Mouse (Mus musculus) MEL (cell line): Measurements from ENCODE around the gene Hist1h2bh. TPM values are rescaled to one million over a fixed set of nuclear protein-coding genes. Genes with fewer than 3 reads are reported as not detected.

Experiments used
- DNase-seq: peaks from one replicate; pipeline ENCODE4 v3.0.0; 2011; ENCODE audit warnings: low read depth, low spot score
- H3K27ac ChIP-seq: 2 replicates; pipeline ENCODE4 v1.5.1; 2012; ENCODE audit warnings: low read depth, mild to moderate bottlenecking, control low read depth, low read length, moderate library complexity; ENCODE audit not compliant: control insufficient read depth
- H3K27me3 ChIP-seq, 2 experiments: fragments of 150-350 bp in 1 of 2; sonication (generic) in 1 of 2; 2 replicates each; pipeline ENCODE4 v1.6.1; 2012; ENCODE audit warnings: low read length in 2 of 2, mild to moderate bottlenecking in 2 of 2, improper control_type of control experiment in 1 of 2, moderate library complexity in 1 of 2; ENCODE audit not compliant: insufficient read depth in 2 of 2, control insufficient read depth in 1 of 2
- H3K36me3 ChIP-seq, 2 experiments: 2 replicates each; pipeline ENCODE4 v1.6.1; 2012 to 2014; ENCODE audit warnings: low read length in 2 of 2, improper control_type of control experiment in 1 of 2, inconsistent platforms in 1 of 2, mild to moderate bottlenecking in 1 of 2; ENCODE audit not compliant: insufficient read depth in 2 of 2, control insufficient read depth in 1 of 2
- H3K4me1 ChIP-seq, 2 experiments: fragments of 150-350 bp in 1 of 2; sonication (generic) in 1 of 2; 2 replicates each; pipeline ENCODE4 v1.6.1; 2012; ENCODE audit warnings: low read length in 2 of 2, improper control_type of control experiment in 1 of 2, mild to moderate bottlenecking in 1 of 2; ENCODE audit not compliant: insufficient read depth in 2 of 2, control insufficient read depth in 1 of 2
- H3K4me3 ChIP-seq, 2 experiments: fragments of 150-350 bp in 1 of 2; sonication (generic) in 1 of 2; 2 replicates each; pipeline ENCODE4 v1.5.1; 2012; ENCODE audit warnings: low read depth in 2 of 2, low read length in 2 of 2, mild to moderate bottlenecking in 2 of 2, moderate library complexity in 2 of 2, control low read depth in 1 of 2, improper control_type of control experiment in 1 of 2; ENCODE audit not compliant: control insufficient read depth in 1 of 2, insufficient read depth in 1 of 2
- H3K79me2 ChIP-seq: 2 replicates; pipeline ENCODE4 v1.6.1; 2012; ENCODE audit warnings: mild to moderate bottlenecking, low read length, moderate library complexity; ENCODE audit not compliant: control insufficient read depth, poor library complexity, insufficient read depth
- H3K9ac ChIP-seq: 2 replicates; pipeline ENCODE4 v1.6.1; 2012; ENCODE audit warnings: low read depth, mild to moderate bottlenecking, control low read depth, low read length, moderate library complexity; ENCODE audit not compliant: control insufficient read depth, poor library complexity, severe bottlenecking
- H3K9me3 ChIP-seq: fragments of 150-350 bp; sonication (generic); replicated peaks from 2 replicates; pipeline ENCODE4 v1.6.1; 2012; ENCODE audit warnings: mild to moderate bottlenecking, low read length, improper control_type of control experiment, moderate library complexity; ENCODE audit not compliant: insufficient read depth
- EP300 ChIP-seq, 2 experiments: IDR thresholded peaks; 2 replicates each; pipeline ENCODE4 v1.6.1; 2011; ENCODE audit warnings: improper control_type of control experiment in 2 of 2, low read length in 2 of 2, low read depth in 1 of 2, mild to moderate bottlenecking in 1 of 2
- ETS1 ChIP-seq: IDR thresholded peaks from 2 replicates; pipeline ENCODE4 v1.6.1; 2012; ENCODE audit warnings: low read depth, mild to moderate bottlenecking, inconsistent platforms, low read length, improper control_type of control experiment, moderate library complexity
- GATA1 ChIP-seq: IDR thresholded peaks from 2 replicates; pipeline ENCODE4 v1.6.1; 2011; ENCODE audit warnings: low read depth, low read length, improper control_type of control experiment
- MYB ChIP-seq: IDR thresholded peaks from 2 replicates; pipeline ENCODE4 v1.6.1; 2011; ENCODE audit warnings: mild to moderate bottlenecking, low read depth, low read length, improper control_type of control experiment
- SIN3A ChIP-seq: IDR thresholded peaks from 2 replicates; pipeline ENCODE4 v1.6.1; 2012; ENCODE audit warnings: low read length, improper control_type of control experiment, inconsistent platforms
- TAL1 ChIP-seq: IDR thresholded peaks from 2 replicates; pipeline ENCODE4 v1.6.1; 2012; ENCODE audit warnings: mild to moderate bottlenecking, inconsistent platforms, low read length, moderate library complexity, mixed read lengths
- TBP ChIP-seq: IDR thresholded peaks from 2 replicates; pipeline ENCODE4 v1.8.0; 2011; ENCODE audit warnings: low read depth, low read length, improper control_type of control experiment
- UBTF ChIP-seq: IDR thresholded peaks from 2 replicates; pipeline ENCODE4 v1.6.1; 2012; ENCODE audit warnings: low read depth, mild to moderate bottlenecking, inconsistent platforms, low read length, improper control_type of control experiment, moderate library complexity, borderline replicate concordance; ENCODE audit not compliant: insufficient read depth
- ZMIZ1 ChIP-seq: IDR thresholded peaks from 2 replicates; pipeline ENCODE4 v1.6.1; 2012; ENCODE audit warnings: low read depth, mild to moderate bottlenecking, inconsistent platforms, low read length, improper control_type of control experiment, moderate library complexity
- polyA plus RNA-seq, 2 experiments: library from polyadenylated mRNA; stranded (reverse) in 1 of 2; unstranded in 1 of 2; fragments of >175 nt in 1 of 2; fragments of >200 nt in 1 of 2; gene quantifications; 2 replicates each; pipeline versions ENCODE4 v1.2.1 to v1.2.4; 2012; ENCODE audit warnings: low replicate concordance in 2 of 2, low read depth in 1 of 2; ENCODE audit not compliant: insufficient read length in 2 of 2, insufficient read depth in 1 of 2, missing spikeins in 1 of 2
- total RNA-seq: library from RNA; depleted of rRNA; stranded (reverse); fragments of 300-350 nt; gene quantifications from 2 replicates; pipeline ENCODE4 v1.2.3, GENCODE M21; 2012

The Hist1h2bh gene
- total and polyA plus RNA-seq, 3 experiments, result 0.70 to 275 TPM; not detected in 1

DNA sequence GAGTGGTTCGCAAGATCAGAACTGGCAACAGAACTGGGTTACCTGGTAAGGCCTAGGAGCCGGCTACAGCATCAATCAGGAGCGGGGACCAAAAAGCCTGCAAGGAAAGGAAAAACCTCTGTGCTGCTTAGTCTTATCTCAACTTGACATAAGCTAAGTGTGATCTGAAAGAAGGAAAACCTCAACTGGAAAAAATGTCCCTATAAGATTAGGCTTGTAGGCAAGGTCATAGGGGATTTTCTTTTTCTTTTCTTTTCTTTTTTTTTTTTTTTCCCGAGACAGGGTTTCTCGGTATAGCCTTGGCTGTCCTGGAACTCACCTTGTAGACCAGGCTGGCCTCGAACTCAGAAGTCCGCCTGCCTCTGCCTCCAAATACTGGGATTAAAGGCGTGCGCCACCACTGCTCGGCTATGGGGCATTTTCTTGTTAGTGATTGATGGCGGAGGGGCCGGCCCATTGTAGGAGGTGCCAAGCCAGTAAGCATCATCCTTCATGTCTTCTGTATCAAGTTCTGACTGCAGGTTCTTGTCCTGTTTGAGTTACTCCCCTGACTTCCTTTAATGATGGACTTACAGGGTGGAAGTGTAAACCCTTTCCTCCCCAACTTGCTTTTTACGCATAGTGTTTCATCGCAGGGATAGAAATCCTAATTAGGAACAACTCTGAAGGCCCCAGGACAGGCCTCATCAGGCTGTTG, 36.2 kb downstream of the Hist1h2bh start:
- H3K27ac ChIP-seq, result no peak overlapping the region; the same call in 1 of the 2 replicates

DNA sequence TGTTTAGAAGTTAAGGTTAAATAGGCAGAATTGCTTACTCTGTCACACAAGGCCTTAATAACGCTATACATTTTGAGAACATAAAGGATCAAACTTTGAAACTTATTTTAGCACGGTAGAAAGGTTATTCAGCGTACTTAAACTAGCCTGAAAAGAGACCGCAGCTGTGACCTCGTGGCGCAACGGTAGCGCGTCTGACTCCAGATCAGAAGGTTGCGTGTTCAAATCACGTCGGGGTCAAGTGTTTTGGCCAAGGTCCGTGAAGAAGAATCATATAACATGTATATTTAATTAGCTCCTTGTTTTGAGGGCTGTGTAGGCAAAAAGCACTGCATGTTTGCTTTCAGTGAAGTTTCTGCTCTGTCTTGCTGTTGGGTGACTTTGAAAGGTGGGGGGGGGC, 36.8 kb downstream of the Hist1h2bh start:
- no peak for TF ChIP-seq SIN3A
- peak; percentile 100 for TF ChIP-seq TBP
- Histone ChIP-seq H3K27me3 (no peaks in the 10 kb centered on the region), H3K36me3 (peaks cover 0 to 10% of the 10 kb centered on the region in 2 experiments; a peak in 2 of 4 replicates), H3K9ac (peak overlapping the region; percentile 64; the same call in 1 of the 2 replicates), H3K79me2 (no peaks in the 10 kb centered on the region), H3K4me3 (peak overlapping the region; percentile 57 to 66), H3K9me3 (no peaks in the 10 kb centered on the region), H3K4me1 (peaks cover 0 to 10% of the 10 kb centered on the region in 2 experiments; a peak in 1 of 4 replicates), H3K27ac (no peak overlapping the region)
- DNase-seq, result peak; percentile 86

More for the DNA sequence above, 36.2 kb downstream of the Hist1h2bh start:
- Histone ChIP-seq H3K9me3 (no peaks in the 10 kb centered on the region), H3K27me3 (no peaks in the 10 kb centered on the region), H3K9ac (peak overlapping the region; percentile 52), H3K79me2 (no peaks in the 10 kb centered on the region), H3K4me1 (peaks cover 0 to 10% of the 10 kb centered on the region in 2 experiments; a peak in 1 of 4 replicates), H3K4me3 (peak overlapping the region; percentile 45 to 66), H3K36me3 (peaks cover 0 to 10% of the 10 kb centered on the region in 2 experiments; a peak in 2 of 4 replicates)
- peak; percentile 93 for DNase-seq
- TF ChIP-seq GATA1 (peak; percentile 44; the same call in 1 of the 2 replicates), TAL1 (0 out of 2 replicates have a peak, but pooled peaks have one; percentile 5), EP300 (IDR thresholded peaks at IDR 0.05; ENCODE audit: low read depth in 1 of 2, low read length in 2 of 2) (no peak), TBP (peak; percentile 98)

DNA sequence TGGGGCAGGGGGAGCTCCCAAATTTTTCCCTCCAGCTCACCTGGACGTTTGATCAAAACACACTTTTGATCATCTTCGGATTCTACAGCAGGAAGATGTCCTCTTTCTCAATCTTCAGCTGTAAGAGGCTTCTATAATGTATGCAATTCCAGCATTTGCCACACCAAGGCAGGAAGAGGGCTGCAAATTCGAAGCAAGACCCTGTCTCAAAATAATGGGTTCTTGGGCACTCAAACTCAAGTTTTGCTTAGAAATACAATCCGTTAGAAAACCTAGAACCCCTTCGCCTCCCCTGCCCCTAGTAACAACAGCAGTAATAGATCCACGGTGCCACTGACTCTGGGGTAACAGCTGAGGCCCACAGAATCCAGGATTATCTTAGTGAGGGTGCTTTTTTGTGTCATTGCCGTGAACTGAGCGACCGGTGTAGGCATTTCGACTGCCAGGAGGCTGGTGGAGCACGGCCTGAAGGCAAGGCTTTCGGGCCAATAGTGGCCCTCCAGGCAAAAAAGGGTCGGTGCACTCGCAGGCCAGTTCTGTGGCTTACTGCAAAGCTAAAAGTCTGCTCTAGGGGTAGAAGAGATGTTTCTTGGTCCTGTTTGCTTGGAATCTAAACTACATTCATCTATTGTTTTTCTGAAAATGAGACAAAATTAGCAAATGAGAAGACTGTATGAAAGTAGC, 37.4 kb downstream of the Hist1h2bh start:
- H3K36me3 ChIP-seq, result peaks cover 0 to 12% of the 10 kb centered on the region in 2 experiments; a peak in 2 of 4 replicates
- TF ChIP-seq ZMIZ1 (no peak), ETS1 (no peak), MYB (no peak), UBTF (peak; percentile 69; the same call in 1 of the 2 replicates)
- no peaks in the 10 kb centered on the region for H3K27me3 ChIP-seq
- peak; percentile 79 for DNase-seq
- H3K79me2 ChIP-seq, result no peaks in the 10 kb centered on the region
- peak overlapping the region; percentile 57 to 66 for H3K4me3 ChIP-seq
- peak overlapping the region; percentile 31 for H3K27ac ChIP-seq
- H3K9ac ChIP-seq, result peak overlapping the region; percentile 64
- peaks cover 0 to 10% of the 10 kb centered on the region in 2 experiments; a peak in 1 of 4 replicates for H3K4me1 ChIP-seq
- no peaks in the 10 kb centered on the region for H3K9me3 ChIP-seq
